Mouse (Mus musculus): ENCODE data around the gene Ddx42. TPM values are rescaled to one million over a fixed set of nuclear protein-coding genes. Genes with fewer than 3 reads are reported as not detected.

The Ddx42 gene
- polyA plus RNA-seq, 1 experiment = 22.2 TPM

DNA sequence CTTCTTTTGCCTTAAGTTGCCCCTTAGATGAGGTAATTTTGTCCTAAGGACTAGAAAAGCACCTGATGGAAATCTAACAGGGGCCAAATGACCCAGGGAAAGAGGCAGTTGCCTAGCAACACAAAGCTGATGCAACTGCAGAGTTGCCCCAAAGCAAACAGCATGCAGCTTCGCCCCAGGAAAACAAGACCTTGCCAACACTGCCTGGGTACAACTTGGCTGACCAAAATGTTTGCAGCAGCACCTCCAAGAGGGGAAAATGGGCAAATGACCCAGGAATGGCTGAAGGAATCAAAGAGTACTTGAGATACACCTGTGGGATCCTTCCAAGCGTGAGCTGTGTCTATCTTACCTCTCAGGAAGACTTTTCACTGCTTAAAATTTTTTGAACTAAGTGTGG lies 75.1 kb downstream of the Ddx42 start:
- no peak overlapping the region for H3K4me3 ChIP-seq (ENCODE audit: insufficient read depth, low read depth, low read length)
- no peaks in the 10 kb centered on the region for H3K4me1 ChIP-seq (ENCODE audit: control insufficient read depth, insufficient read depth, insufficient read length, low read length)
- no peak overlapping the region for H3K27ac ChIP-seq (replicated peaks; ENCODE audit: low read depth, low read length)

Other genes starting within 250 kb of the Ddx42 start
- 13.6 and 14.6 TPM in 2 replicates for gene Ace, start 249.0 kb upstream of the Ddx42 start, polyA plus RNA-seq (2012; ENCODE audit: insufficient read depth, insufficient read length, missing spikeins)
- gene Ace3, start 222.3 kb upstream of the Ddx42 start, polyA plus RNA-seq (2012; ENCODE audit: insufficient read depth, insufficient read length, missing spikeins) = not detected in 2 replicates
- gene Kcnh6, start 208.8 kb upstream of the Ddx42 start, polyA plus RNA-seq (2012; ENCODE audit: insufficient read depth, insufficient read length, missing spikeins) = not detected in 2 replicates
- gene Dcaf7, start 180.1 kb upstream of the Ddx42 start, polyA plus RNA-seq (2012; ENCODE audit: insufficient read depth, insufficient read length, missing spikeins) = 8.4 and 10.1 TPM in 2 replicates
- 48.4 and 53.8 TPM in 2 replicates for gene Taco1, start 150.9 kb upstream of the Ddx42 start, polyA plus RNA-seq (2012; ENCODE audit: insufficient read depth, insufficient read length, missing spikeins)
- gene Map3k3, start 132.3 kb upstream of the Ddx42 start, polyA plus RNA-seq (2012; ENCODE audit: insufficient read depth, insufficient read length, missing spikeins) = 8.8 and 10.1 TPM in 2 replicates
- gene Gm10840, start 56.1 kb upstream of the Ddx42 start, polyA plus RNA-seq (2012; ENCODE audit: insufficient read depth, insufficient read length, missing spikeins) = not detected in 2 replicates
- gene Limd2, start 56.1 kb upstream of the Ddx42 start, polyA plus RNA-seq (2012; ENCODE audit: insufficient read depth, insufficient read length, missing spikeins) = 3.4 and 6.1 TPM in 2 replicates
- 9.3 and 9.8 TPM in 2 replicates for gene Strada, start 14.8 kb upstream of the Ddx42 start, polyA plus RNA-seq (2012; ENCODE audit: insufficient read depth, insufficient read length, missing spikeins)
- 80.1 and 94.1 TPM in 2 replicates for gene Ccdc47, start 582 bp upstream of the Ddx42 start, polyA plus RNA-seq (2012; ENCODE audit: insufficient read depth, insufficient read length, missing spikeins)
- 14.1 and 15.6 TPM in 2 replicates for gene Ftsj3, start 39.2 kb downstream of the Ddx42 start, polyA plus RNA-seq (2012; ENCODE audit: insufficient read depth, insufficient read length, missing spikeins)
- 111 and 116 TPM in 2 replicates for gene Psmc5, start 39.2 kb downstream of the Ddx42 start, polyA plus RNA-seq (2012; ENCODE audit: insufficient read depth, insufficient read length, missing spikeins)
- gene Smarcd2, start 56.0 kb downstream of the Ddx42 start, polyA plus RNA-seq (2012; ENCODE audit: insufficient read depth, insufficient read length, missing spikeins) = 18.7 and 22.3 TPM in 2 replicates
- 0.44 TPM in 1 of 2 replicates, not detected in the other for gene Tcam1, start 59.7 kb downstream of the Ddx42 start, polyA plus RNA-seq (2012; ENCODE audit: insufficient read depth, insufficient read length, missing spikeins)
- not detected in 2 replicates for gene Gh, start 84.9 kb downstream of the Ddx42 start, polyA plus RNA-seq (2012; ENCODE audit: insufficient read depth, insufficient read length, missing spikeins)
- 1.7 and 1.9 TPM in 2 replicates for gene Cd79b, start 97.8 kb downstream of the Ddx42 start, polyA plus RNA-seq (2012; ENCODE audit: insufficient read depth, insufficient read length, missing spikeins)
- 1.4 and 2.6 TPM in 2 replicates for gene Scn4a, start 136.4 kb downstream of the Ddx42 start, polyA plus RNA-seq (2012; ENCODE audit: insufficient read depth, insufficient read length, missing spikeins)
- gene Prr29, start 148.5 kb downstream of the Ddx42 start, polyA plus RNA-seq (2012; ENCODE audit: insufficient read depth, insufficient read length, missing spikeins) = not detected in 2 replicates
- gene Icam2, start 171.1 kb downstream of the Ddx42 start, polyA plus RNA-seq (2012; ENCODE audit: insufficient read depth, insufficient read length, missing spikeins) = 12.9 and 21.2 TPM in 2 replicates

All from brown adipose tissue, adult 24 weeks (tissue).